18 mouse cellular contexts compared by ENCODE assay signal in the genomic region with DNA sequence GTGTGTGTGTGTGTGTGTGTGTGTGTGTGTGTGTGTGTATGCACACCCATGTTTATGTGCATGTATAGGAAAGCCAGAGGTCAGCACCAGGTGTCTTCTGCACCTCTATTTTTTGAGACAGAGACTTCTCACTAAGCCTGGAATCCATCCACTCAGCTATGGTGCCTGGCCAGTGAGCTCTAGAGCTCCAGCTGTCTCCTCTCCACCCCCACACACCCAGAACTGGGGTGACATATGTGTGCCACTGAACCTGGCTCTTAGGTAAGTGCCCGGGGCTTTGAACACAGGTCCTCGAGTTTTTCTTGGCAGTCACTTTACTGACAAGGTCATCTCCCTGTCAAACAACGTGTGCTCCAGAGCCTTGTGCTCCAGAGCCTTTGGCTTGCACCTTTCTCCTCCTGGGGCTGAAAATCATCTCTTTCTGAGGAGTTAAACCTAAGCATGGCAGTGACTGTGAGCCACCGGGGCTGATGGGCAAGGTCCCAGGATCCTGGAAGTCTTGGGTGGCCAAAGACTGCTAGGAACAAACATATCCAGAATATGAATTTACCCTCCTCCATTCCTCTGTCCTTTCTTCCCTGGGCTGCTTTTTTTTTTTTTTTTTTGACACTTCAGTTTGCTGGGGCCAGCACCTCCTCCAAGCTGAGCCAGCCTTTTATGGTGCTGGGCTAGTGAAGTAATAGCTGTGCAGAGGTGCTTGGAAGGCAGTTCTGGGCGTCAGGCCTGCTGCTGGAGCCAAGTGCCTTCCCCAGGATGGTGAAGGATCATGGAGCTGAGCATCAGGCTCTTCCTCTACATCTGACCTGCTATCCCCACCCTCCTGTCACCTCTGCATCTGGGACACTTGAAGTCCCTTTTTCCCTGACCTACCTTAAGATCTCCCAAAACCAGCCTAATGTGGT.
A peak's percentile ranks its signal among the peaks of the same experiment; 100 is the strongest.
DNase-seq lines count a peak whose midpoint lies in the region; ATAC-seq and TF ChIP-seq lines count a peak whose summit lies in the region.
"Had no signal": no experiment of that assay in that cellular context is flagged by ENCODE, and none has a peak within 500 bp of the region (broad histone marks: within the 10 kb centered on the region; RNA-seq: fewer than 3 reads in every experiment).

No protein-coding gene starts in this region.

- TF ChIP-seq CTCF in heart, adult 2 months (IDR thresholded peaks at IDR 0.05), result no peak
- no peak for TF ChIP-seq CTCF in stomach, postnatal 0 days (IDR thresholded peaks at IDR 0.05; ENCODE audit: low read depth)
- TF ChIP-seq CTCF in hindbrain, postnatal 0 days (IDR thresholded peaks at IDR 0.05; ENCODE audit: low read depth), result no peak

- no peaks in the 10 kb centered on the region for H3K36me3 ChIP-seq in heart, adult 2 months (ENCODE audit: control insufficient read depth, insufficient read depth, low read length)
- no peaks in the 10 kb centered on the region for H3K36me3 ChIP-seq in lung, embryonic 16.5 days (ENCODE audit: control insufficient read depth, insufficient read depth, low read length)
- no peaks in the 10 kb centered on the region for H3K36me3 ChIP-seq in heart, embryonic 15.5 days
- H3K36me3 ChIP-seq in stomach, postnatal 0 days (ENCODE audit: control insufficient read depth, insufficient read depth, low read length), result no peaks in the 10 kb centered on the region
- H3K36me3 ChIP-seq in hindbrain, postnatal 0 days (ENCODE audit: insufficient read depth, low read length), result no peaks in the 10 kb centered on the region
- H3K36me3 ChIP-seq: embryonic facial prominence, embryonic 10.5 days; hindbrain, embryonic 10.5 days; liver, embryonic 12.5 days; neural tube, embryonic 15.5 days had no signal

- no peak overlapping the region for H3K4me2 ChIP-seq in lung, embryonic 16.5 days (ENCODE audit: low read depth, low read length)
- H3K4me2 ChIP-seq in heart, embryonic 15.5 days, result no peak overlapping the region
- no peak overlapping the region for H3K4me2 ChIP-seq in stomach, postnatal 0 days (replicated peaks; ENCODE audit: low read depth)
- H3K4me2 ChIP-seq in hindbrain, postnatal 0 days (ENCODE audit: low read depth, low read length), result no peak overlapping the region
- H3K4me2 ChIP-seq: liver, embryonic 12.5 days; neural tube, embryonic 15.5 days had no signal

- H3K9ac ChIP-seq in heart, adult 2 months (ENCODE audit: low read depth, low read length), result no peak overlapping the region
- no peak overlapping the region for H3K9ac ChIP-seq in lung, embryonic 16.5 days (ENCODE audit: low read length)
- no peak overlapping the region for H3K9ac ChIP-seq in heart, embryonic 15.5 days
- no peak overlapping the region for H3K9ac ChIP-seq in stomach, postnatal 0 days (ENCODE audit: low read length)
- no peak overlapping the region for H3K9ac ChIP-seq in hindbrain, postnatal 0 days (replicated peaks; ENCODE audit: low read length)
- H3K9ac ChIP-seq: liver, embryonic 12.5 days; neural tube, embryonic 15.5 days had no signal

- no peaks in the 10 kb centered on the region for H3K79me2 ChIP-seq in heart, adult 2 months (replicated peaks; ENCODE audit: control insufficient read depth, insufficient read depth, low read length)

- TF ChIP-seq EP300 in heart, adult 2 months (IDR thresholded peaks at IDR 0.05; ENCODE audit: insufficient read depth, low read depth, low read length), result 0 out of 2 replicates have a peak, but pooled peaks have one; percentile 3
- TF ChIP-seq EP300 in stomach, postnatal 0 days (optimal IDR thresholded peaks at IDR 0.05), result no peak

- no peak for TF ChIP-seq POLR2A in heart, adult 2 months (IDR thresholded peaks at IDR 0.05; ENCODE audit: insufficient read depth, low read depth, low read length)

- intact Hi-C loops in heart, adult 2 months (cut with DNase I), result no loop called here
- intact Hi-C loops in heart, postnatal 25 days (cut with DNase I), result no loop called here

- H3K27ac ChIP-seq in heart, adult 2 months, result no peak overlapping the region; the same call in 1 of the 2 replicates
- H3K27ac ChIP-seq in lung, embryonic 16.5 days (ENCODE audit: low read length), result no peak overlapping the region
- peak overlapping the region; percentile 55 for H3K27ac ChIP-seq in heart, embryonic 15.5 days
- H3K27ac ChIP-seq in stomach, postnatal 0 days (replicated peaks), result peak overlapping the region; percentile 35
- H3K27ac ChIP-seq in hindbrain, postnatal 0 days, result no peak overlapping the region
- H3K27ac ChIP-seq: embryonic facial prominence, embryonic 10.5 days; hindbrain, embryonic 10.5 days; liver, embryonic 12.5 days; neural tube, embryonic 15.5 days had no signal

- peaks cover 17% of the 10 kb centered on the region for H3K4me1 ChIP-seq in heart, adult 2 months (ENCODE audit: control insufficient read depth, insufficient read depth, low read length)
- H3K4me1 ChIP-seq in lung, embryonic 16.5 days (replicated peaks; ENCODE audit: control insufficient read depth, insufficient read depth, low read length), result peaks cover 4% of the 10 kb centered on the region; the same call in 1 of the 2 replicates
- H3K4me1 ChIP-seq in heart, embryonic 15.5 days (replicated peaks), result peaks cover 22% of the 10 kb centered on the region
- H3K4me1 ChIP-seq in stomach, postnatal 0 days (replicated peaks; ENCODE audit: control insufficient read depth, insufficient read depth), result no peaks in the 10 kb centered on the region
- H3K4me1 ChIP-seq in hindbrain, postnatal 0 days (ENCODE audit: insufficient read depth, low read length), result peaks cover 8% of the 10 kb centered on the region; the same call in 1 of the 2 replicates
- H3K4me1 ChIP-seq: liver, embryonic 12.5 days had no signal

- DNase-seq in heart, adult 2 months, result peak in 1 of 2 experiments; percentile 61
- DNase-seq in heart, postnatal 25 days (ENCODE audit: low spot score), result no peak
- DNase-seq in lung, postnatal 10 days, result no peak
- no peak for DNase-seq in stomach, postnatal 0 days (ENCODE audit: low spot score)
- no peak for DNase-seq in hindbrain, postnatal 0 days (ENCODE audit: low spot score)
- DNase-seq: cerebellum, adult 9-11 months; layer of hippocampus, adult 9-11 months; retina, postnatal 1 day; spleen, adult 18-20 months had no signal

- WGBS in heart, adult 2 months, result 52% methylated on average over 5 of the region's 5 CpGs
- 39% methylated on average over 5 of the region's 5 CpGs for WGBS in lung, embryonic 16.5 days
- WGBS in heart, embryonic 15.5 days, result 44% methylated on average over 5 of the region's 5 CpGs
- WGBS in stomach, postnatal 0 days, result 66% methylated on average over 5 of the region's 5 CpGs
- 68% methylated on average over 5 of the region's 5 CpGs for WGBS in hindbrain, postnatal 0 days

- 0 out of 2 replicates have a peak, but pooled peaks have one; percentile 17 for ATAC-seq in lung, embryonic 16.5 days (ENCODE audit: low read depth)
- no peak for ATAC-seq in heart, embryonic 15.5 days (replicated peaks; ENCODE audit: insufficient number of reproducible peaks, insufficient read depth, low FRiP score, low read depth)
- ATAC-seq in stomach, postnatal 0 days (ENCODE audit: low FRiP score, low TSS enrichment), result no peak
- no peak for ATAC-seq in hindbrain, postnatal 0 days
- ATAC-seq: activated CD4-positive, CD25-positive, alpha-beta regulatory T cell, adult 4 months; CD4-positive, CD25-positive, alpha-beta regulatory T cell, adult 4 months; liver, embryonic 12.5 days had no signal

- H3K9me3 ChIP-seq in lung, embryonic 16.5 days (ENCODE audit: control insufficient read depth, low read length), result no peaks in the 10 kb centered on the region
- H3K9me3 ChIP-seq in heart, embryonic 15.5 days (replicated peaks), result no peaks in the 10 kb centered on the region
- H3K9me3 ChIP-seq in stomach, postnatal 0 days (ENCODE audit: control insufficient read depth, low read length), result no peaks in the 10 kb centered on the region
- no peaks in the 10 kb centered on the region for H3K9me3 ChIP-seq in hindbrain, postnatal 0 days (ENCODE audit: low read length)
- H3K9me3 ChIP-seq: embryonic facial prominence, embryonic 10.5 days; hindbrain, embryonic 10.5 days; liver, embryonic 12.5 days; neural tube, embryonic 15.5 days had no signal

- H3K4me3 ChIP-seq in heart, adult 2 months, result no peak overlapping the region
- H3K4me3 ChIP-seq in lung, embryonic 16.5 days (ENCODE audit: low read length), result no peak overlapping the region
- H3K4me3 ChIP-seq in heart, embryonic 15.5 days, result no peak overlapping the region
- H3K4me3 ChIP-seq in stomach, postnatal 0 days (ENCODE audit: low read depth, low read length), result no peak overlapping the region
- no peak overlapping the region for H3K4me3 ChIP-seq in hindbrain, postnatal 0 days (ENCODE audit: low read length)
- H3K4me3 ChIP-seq: embryonic facial prominence, embryonic 10.5 days; hindbrain, embryonic 10.5 days; liver, embryonic 12.5 days; megakaryocyte, embryonic 14.5 days; neural tube, embryonic 15.5 days had no signal

- no peaks in the 10 kb centered on the region for H3K27me3 ChIP-seq in heart, adult 2 months (ENCODE audit: control insufficient read depth, insufficient read depth, low read length)
- H3K27me3 ChIP-seq in lung, embryonic 16.5 days (ENCODE audit: control insufficient read depth, insufficient read depth, low read depth, low read length), result no peaks in the 10 kb centered on the region
- 0 out of 2 replicates have a peak, but pooled peaks cover 4% of the 10 kb centered on the region for H3K27me3 ChIP-seq in heart, embryonic 15.5 days
- no peaks in the 10 kb centered on the region for H3K27me3 ChIP-seq in stomach, postnatal 0 days (ENCODE audit: control insufficient read depth, insufficient read depth, low read length)
- H3K27me3 ChIP-seq in hindbrain, postnatal 0 days (ENCODE audit: insufficient read depth, low read length), result no peaks in the 10 kb centered on the region
- H3K27me3 ChIP-seq: liver, embryonic 12.5 days; neural tube, embryonic 15.5 days had no signal

Comparison
In these comparisons a context has a peak if more than half of its experiments do, and no peak if none do; other contexts are left out.
1. H3K27ac ChIP-seq: peak in heart, embryonic 15.5 days (single experiment) and stomach, postnatal 0 days (single experiment); none in heart, adult 2 months (single experiment), lung, embryonic 16.5 days (single experiment) and hindbrain, postnatal 0 days (single experiment).